Mouse (Mus musculus) limb, embryonic 14.5 days (tissue): ENCODE data around the gene Gbp3. TPM values are rescaled to one million over a fixed set of nuclear protein-coding genes. Genes with fewer than 3 reads are reported as not detected.
A peak's percentile ranks its signal among the peaks of the same experiment; 100 is the strongest.

Experiments
- ATAC-seq: fragments of 200-750 bp; cut with Nextera tagmentation; 2 replicates; pipeline ENCODE4 v1.8.0; 2017; ENCODE audit warnings: low read depth, moderate number of reproducible peaks, moderate TSS enrichment; ENCODE audit not compliant: low FRiP score
- DNase-seq: peaks from one replicate; pipeline ENCODE4 v3.0.0-alpha.2; 2015; ENCODE audit warnings: low spot score
- H3K27ac ChIP-seq: fragments of 300-500 bp; sonication (generic); replicated peaks from 2 replicates; pipeline ENCODE4 v1.5.1; 2014; ENCODE audit warnings: low read depth, mild to moderate bottlenecking, low read length, moderate library complexity, mixed read lengths
- H3K27me3 ChIP-seq: fragments of 300-500 bp; sonication (generic); 2 replicates; pipeline ENCODE4 v1.6.1; 2014; ENCODE audit warnings: low read length, mixed read lengths; ENCODE audit not compliant: control insufficient read depth, insufficient read depth
- H3K36me3 ChIP-seq: fragments of 300-500 bp; sonication (generic); 2 replicates; pipeline ENCODE4 v1.6.1; 2014; ENCODE audit warnings: mild to moderate bottlenecking, low read length, moderate library complexity, mixed read lengths; ENCODE audit not compliant: control insufficient read depth, insufficient read depth
- H3K4me1 ChIP-seq: fragments of 300-500 bp; sonication (generic); 2 replicates; pipeline ENCODE4 v1.6.1; 2014; ENCODE audit warnings: antibody characterized with exemption, low read length, mixed read lengths; ENCODE audit not compliant: control insufficient read depth, insufficient read depth
- H3K4me2 ChIP-seq: fragments of 300-500 bp; sonication (generic); replicated peaks from 2 replicates; pipeline ENCODE4 v1.6.1; 2014; ENCODE audit warnings: low read depth, mild to moderate bottlenecking, low read length, moderate library complexity; ENCODE audit not compliant: severe bottlenecking
- H3K4me3 ChIP-seq: fragments of 300-500 bp; sonication (generic); replicated peaks from 2 replicates; pipeline ENCODE4 v1.5.1; 2014; ENCODE audit warnings: low read length
- H3K9ac ChIP-seq: fragments of 300-500 bp; sonication (generic); 2 replicates; pipeline ENCODE4 v1.6.1; 2014; ENCODE audit warnings: mild to moderate bottlenecking, low read depth, low read length, moderate library complexity; ENCODE audit not compliant: severe bottlenecking
- H3K9me3 ChIP-seq: fragments of 300-500 bp; sonication (generic); 2 replicates; pipeline ENCODE4 v1.6.1; 2016; ENCODE audit warnings: low read length; ENCODE audit not compliant: control insufficient read depth
- POLR2A ChIP-seq: fragments of 200-500 bp; IDR thresholded peaks from 2 replicates; pipeline ENCODE4 v1.8.0; 2012; ENCODE audit warnings: inconsistent platforms, mild to moderate bottlenecking, moderate library complexity, borderline replicate concordance; ENCODE audit not compliant: insufficient read depth, insufficient read length; ENCODE audit errors: extremely low read depth
- WGBS: fragments of 180-500 bp; shearing (Covaris S2); extraction: QIAGEN DNeasy Blood & Tissue Kit; methylation state at CpG from one replicate; pipeline ENCODE4 v1.1.7; 2014; 5-methylcytosine and 5-hydroxymethylcytosine counted together
- polyA plus RNA-seq, 2 experiments: library from polyadenylated mRNA; depleted of rRNA in 1 of 2; stranded (reverse) in 1 of 2; unstranded in 1 of 2; fragments of >200 nt; fragmentation: Nextera tagmentation in 1 of 2; extraction: Ambion mirVana in 1 of 2; gene quantifications; 2 replicates each; pipeline versions ENCODE4 v1.2.1 to v1.2.3; 2012 to 2014

The Gbp3 gene
- polyA plus RNA-seq, 2 experiments, result 0.65 to 0.69 TPM

DNA sequence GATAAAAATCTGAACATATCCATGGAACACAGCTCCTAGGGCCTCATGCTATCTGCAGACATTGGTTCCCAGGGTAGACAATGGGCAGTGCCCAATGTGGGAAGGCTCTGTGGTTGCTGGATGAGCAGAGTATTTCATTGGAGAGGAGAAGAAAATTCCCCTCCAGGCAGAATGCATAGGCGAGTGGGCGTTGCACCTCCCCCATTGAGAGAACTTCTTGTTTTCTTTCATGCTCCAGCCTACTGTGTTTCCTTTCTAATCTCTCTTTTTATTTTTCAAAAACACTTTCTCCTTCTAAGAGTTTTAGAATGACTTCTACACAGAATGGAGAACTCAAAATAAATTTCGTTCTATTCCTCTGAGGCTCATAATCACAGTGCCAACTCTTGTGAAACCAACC is 58.8 kb downstream of the Gbp3 start:
- no peak overlapping the region for H3K4me2 ChIP-seq
- 91% methylated on average over 3 of the region's 3 CpGs for WGBS
- H3K9ac ChIP-seq, result no peak overlapping the region
- DNase-seq, result no peak
- no peaks in the 10 kb centered on the region for H3K36me3 ChIP-seq
- no peaks in the 10 kb centered on the region for H3K9me3 ChIP-seq
- no peak overlapping the region for H3K4me3 ChIP-seq
- no peak for TF ChIP-seq POLR2A
- no peak overlapping the region for H3K27ac ChIP-seq
- no peak for ATAC-seq
- no peaks in the 10 kb centered on the region for H3K27me3 ChIP-seq
- H3K4me1 ChIP-seq, result no peaks in the 10 kb centered on the region

DNA sequence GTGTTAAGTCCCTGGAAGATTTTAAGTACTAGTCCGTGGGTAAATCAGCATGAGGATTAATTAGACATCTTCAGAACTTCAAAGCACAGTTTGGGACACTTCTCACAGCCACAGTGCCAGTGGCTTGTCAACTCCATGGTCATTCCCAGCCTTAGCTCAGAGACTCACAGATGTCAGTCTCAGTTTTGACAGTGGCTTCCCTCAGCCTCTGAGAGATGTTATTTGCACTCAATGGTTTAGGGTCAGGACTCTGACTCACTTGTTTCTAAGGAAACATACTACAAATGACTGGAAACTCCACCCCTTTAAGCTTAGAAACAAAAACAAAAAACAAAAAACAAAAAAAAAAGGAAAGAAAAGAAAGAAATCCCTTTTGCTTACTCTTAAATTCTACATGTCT is 59.8 kb downstream of the Gbp3 start:
- Histone ChIP-seq H3K4me3 (no peak overlapping the region), H3K9ac (no peak overlapping the region), H3K4me1 (no peaks in the 10 kb centered on the region), H3K4me2 (no peak overlapping the region), H3K27me3 (no peaks in the 10 kb centered on the region), H3K27ac (no peak overlapping the region), H3K9me3 (no peaks in the 10 kb centered on the region), H3K36me3 (no peaks in the 10 kb centered on the region)
- ATAC-seq (no peak), DNase-seq (no peak)
- 26% methylated on average over 1 of the region's 1 CpGs for WGBS
- no peak for TF ChIP-seq POLR2A

DNA sequence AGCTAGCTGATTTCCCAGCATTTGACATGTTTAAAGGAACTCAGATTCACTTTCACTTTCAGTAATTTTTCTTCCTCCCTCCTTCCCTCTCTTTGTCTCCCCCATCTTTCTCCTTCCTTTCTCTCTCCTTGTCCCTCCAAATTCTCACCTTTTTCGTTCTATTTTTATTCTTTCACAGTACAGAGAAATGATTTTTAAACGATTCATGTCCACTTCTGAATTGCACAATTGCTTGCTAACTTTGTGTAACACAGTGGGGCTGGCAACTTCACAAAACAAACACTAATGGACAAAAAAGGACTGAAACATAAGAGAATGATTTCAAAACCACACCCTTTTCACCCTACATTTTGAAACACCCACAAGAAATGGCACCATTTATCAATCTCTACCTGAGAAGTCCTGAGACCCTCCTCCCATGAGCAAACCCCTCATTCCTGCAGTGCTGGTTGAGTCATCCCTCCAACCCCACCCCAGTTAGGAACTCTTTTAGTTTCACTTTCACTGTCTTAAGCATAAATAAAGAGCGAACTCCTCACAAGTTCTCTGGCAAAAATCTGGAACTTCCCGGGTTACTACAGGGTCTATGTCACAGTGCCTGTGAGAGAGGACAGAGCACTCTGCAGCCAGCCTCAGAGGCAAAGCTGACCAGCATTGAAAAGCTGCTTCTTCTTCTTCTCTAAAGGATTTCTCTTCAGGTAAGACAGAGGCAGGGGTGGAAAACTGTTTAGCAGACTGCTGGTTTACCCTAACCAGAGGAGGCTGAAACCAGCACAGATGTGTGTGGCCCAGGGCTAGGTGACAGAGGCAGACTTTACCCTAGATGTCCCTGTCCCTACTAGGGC is 60.5 kb downstream of the Gbp3 start, which contains the start of gene Gbp2:
Gene Gbp2 (plus strand): TSS at position 492 of the 845 bp plus-strand sequence.
- H3K4me1 ChIP-seq, result no peaks in the 10 kb centered on the region
- H3K4me3 ChIP-seq, result no peak within 1 kb of the TSS
- no peak within 1 kb of the TSS for H3K27ac ChIP-seq
- no peak within 1 kb of the TSS for H3K9ac ChIP-seq
- H3K36me3 ChIP-seq, result no peaks in the 10 kb centered on the region
- H3K9me3 ChIP-seq, result no peaks in the 10 kb centered on the region
- DNase-seq, result no peak
- H3K27me3 ChIP-seq, result no peaks in the 10 kb centered on the region
- peak within 1 kb of the TSS; percentile 15 for H3K4me2 ChIP-seq
- WGBS, result 62% methylated on average over 4 of the region's 4 CpGs
- TF ChIP-seq POLR2A, result no peak
- ATAC-seq, result no peak

DNA sequence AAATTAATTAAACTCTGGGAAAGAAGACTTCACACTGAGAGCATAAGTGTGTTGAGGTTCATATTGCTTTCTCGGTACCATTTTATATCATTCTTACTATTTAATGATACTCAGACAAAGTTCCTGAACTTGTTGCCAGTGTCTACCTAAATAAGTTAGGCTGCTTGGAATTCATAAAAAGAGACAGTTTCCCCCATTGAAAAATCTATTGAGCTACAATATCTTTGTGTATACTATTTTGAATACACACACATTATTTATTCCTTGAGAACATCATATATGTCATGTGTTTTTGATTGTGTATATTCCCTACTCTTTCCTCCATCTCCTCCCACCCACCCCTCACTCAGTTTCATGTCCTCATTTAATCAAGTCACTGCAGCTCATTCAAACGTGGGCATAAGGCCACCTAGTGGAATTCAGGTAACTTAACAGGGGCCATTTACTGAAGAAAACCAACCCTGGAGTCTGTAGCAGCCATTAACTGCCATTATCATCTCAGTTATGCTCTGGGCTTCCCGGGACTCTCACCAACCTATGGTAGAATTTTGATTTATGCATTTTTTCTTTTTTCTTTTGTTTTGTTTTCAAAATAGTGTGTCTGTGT is 61.2 kb downstream of the Gbp3 start:
- ATAC-seq (no peak), DNase-seq (no peak)
- no peak overlapping the region for H3K27ac ChIP-seq
- no peaks in the 10 kb centered on the region for H3K36me3 ChIP-seq
- WGBS, result 44% methylated on average over 3 of the region's 3 CpGs
- H3K27me3 ChIP-seq, result no peaks in the 10 kb centered on the region
- TF ChIP-seq POLR2A, result no peak
- no peak overlapping the region for H3K4me2 ChIP-seq
- no peak overlapping the region for H3K9ac ChIP-seq
- no peaks in the 10 kb centered on the region for H3K9me3 ChIP-seq
- H3K4me3 ChIP-seq, result no peak overlapping the region
- no peaks in the 10 kb centered on the region for H3K4me1 ChIP-seq

Other genes with a start within 250 kb of the Gbp3 start
- 36.6 and 37.9 TPM in 2 replicates for gene Pdlim5, start 164.3 kb upstream of the Gbp3 start, polyA plus RNA-seq (2012; rRNA removed)
- gene Pdlim5, start 164.3 kb upstream of the Gbp3 start, polyA plus RNA-seq (2014; fragmentation: Nextera tagmentation; extraction: Ambion mirVana), result 34.2 and 37.9 TPM in 2 replicates
- gene Gbp5, start 66.0 kb upstream of the Gbp3 start, polyA plus RNA-seq (2012; rRNA removed), result 0.14 and 0.16 TPM in 2 replicates
- gene Gbp5, start 66.0 kb upstream of the Gbp3 start, polyA plus RNA-seq (2014; fragmentation: Nextera tagmentation; extraction: Ambion mirVana), result 0.06 and 0.11 TPM in 2 replicates
- 0.82 TPM in 2 replicates for gene Gbp7, start 29.7 kb upstream of the Gbp3 start, polyA plus RNA-seq (2012; rRNA removed)
- 2.3 and 3.4 TPM in 2 replicates for gene Gbp7, start 29.7 kb upstream of the Gbp3 start, polyA plus RNA-seq (2014; fragmentation: Nextera tagmentation; extraction: Ambion mirVana)
- gene Gbp2b, start 34.8 kb downstream of the Gbp3 start, polyA plus RNA-seq (2012; rRNA removed), result not detected in 2 replicates
- not detected in 2 replicates for gene Gbp2b, start 34.8 kb downstream of the Gbp3 start, polyA plus RNA-seq (2014; fragmentation: Nextera tagmentation; extraction: Ambion mirVana)
- 0.44 and 0.62 TPM in 2 replicates for gene Gbp2, start 60.6 kb downstream of the Gbp3 start, polyA plus RNA-seq (2012; rRNA removed)
- 0.61 and 1.5 TPM in 2 replicates for gene Gbp2, start 60.6 kb downstream of the Gbp3 start, polyA plus RNA-seq (2014; fragmentation: Nextera tagmentation; extraction: Ambion mirVana)
- 9.4 and 10.0 TPM in 2 replicates for gene Kyat3, start 141.0 kb downstream of the Gbp3 start, polyA plus RNA-seq (2012; rRNA removed)
- gene Kyat3, start 141.0 kb downstream of the Gbp3 start, polyA plus RNA-seq (2014; fragmentation: Nextera tagmentation; extraction: Ambion mirVana), result 14.6 and 19.6 TPM in 2 replicates
- gene Gtf2b, start 205.0 kb downstream of the Gbp3 start, polyA plus RNA-seq (2012; rRNA removed), result 49.6 and 57.1 TPM in 2 replicates
- gene Gtf2b, start 205.0 kb downstream of the Gbp3 start, polyA plus RNA-seq (2014; fragmentation: Nextera tagmentation; extraction: Ambion mirVana), result 75.1 and 77.2 TPM in 2 replicates